ENCODE assay signal across 25 mouse cellular contexts in genomic region chr10:41486506-41487170, GRCm38 (mm10). TPM values are rescaled to one million over a fixed set of nuclear protein-coding genes. Genes with fewer than 3 reads are reported as not detected.
"Had no signal": no experiment of that assay in that cellular context is flagged by ENCODE, and none has a peak within 500 bp of the region (broad histone marks: within the 10 kb centered on the region; RNA-seq: fewer than 3 reads in every experiment).

No protein-coding gene starts in this region.

- H3K9me3 ChIP-seq: kidney, embryonic 15.5 days; limb, embryonic 12.5 days; limb, embryonic 15.5 days; megakaryocyte, embryonic 14.5 days; midbrain, embryonic 13.5 days; neural tube, embryonic 13.5 days; stomach, embryonic 15.5 days had no signal

- H3K4me2 ChIP-seq: kidney, embryonic 15.5 days; limb, embryonic 12.5 days; limb, embryonic 15.5 days; liver, embryonic 11.5 days; lung, embryonic 14.5 days; midbrain, embryonic 13.5 days; neural tube, embryonic 13.5 days; stomach, embryonic 15.5 days had no signal

- H3K4me3 ChIP-seq: kidney, embryonic 15.5 days; limb, embryonic 12.5 days; limb, embryonic 15.5 days; midbrain, embryonic 13.5 days; myocyte; neural tube, embryonic 13.5 days; stomach, embryonic 15.5 days had no signal

- DNase-seq: kidney, adult 8-10 months; kidney, postnatal 10 days; kidney, postnatal 36 days; layer of hippocampus, postnatal 36 days; left cerebral cortex, postnatal 4 days; liver, postnatal 0 days; lung, embryonic 14.5 days; retina, postnatal 1 day; right cerebral cortex, postnatal 25 days; spleen, adult 18-20 months; thymus, adult 18-20 months; thymus, postnatal 36 days had no signal

- H3K27ac ChIP-seq: kidney, embryonic 15.5 days; limb, embryonic 12.5 days; limb, embryonic 15.5 days; liver, embryonic 14.5 days; midbrain, embryonic 13.5 days; neural tube, embryonic 13.5 days; stomach, embryonic 15.5 days had no signal

- H3K9ac ChIP-seq: kidney, embryonic 15.5 days; limb, embryonic 12.5 days; limb, embryonic 15.5 days; liver, embryonic 14.5 days; liver, postnatal 0 days; lung, embryonic 14.5 days; neural tube, embryonic 13.5 days; stomach, embryonic 15.5 days had no signal

- ATAC-seq: liver, postnatal 0 days; lung, postnatal 0 days; midbrain, embryonic 13.5 days had no signal

- H3K27me3 ChIP-seq: limb, embryonic 12.5 days; limb, embryonic 15.5 days; neural tube, embryonic 13.5 days; stomach, embryonic 15.5 days had no signal

RNA-seq across cellular contexts. Expression of gene Ppil6, which starts 3.6 kb away (rescaled TPM):
- total RNA-seq: monocyte, adult 5-6 weeks; neutrophil, adult 5-6 weeks had no signal
- polyA plus RNA-seq: liver, embryonic 14.5 days had no signal
